Mouse (Mus musculus) liver, adult 2 months (tissue): ENCODE data around the gene Ddr2. TPM values are rescaled to one million over a fixed set of nuclear protein-coding genes. Genes with fewer than 3 reads are reported as not detected.
"Not testable (repeated sequence)": the region's sequence is repeated elsewhere in the genome, so short reads cannot be mapped to it uniquely, and the experiment has no call there.

ENCODE experiments used
- DNase-seq: peaks from one replicate; pipeline ENCODE4 v3.0.0-alpha.2; 2011; ENCODE audit warnings: low read depth, low spot score; ENCODE audit errors: extremely low read depth
- H3K27ac ChIP-seq: fragments of 200-500 bp; replicated peaks from 2 replicates; pipeline ENCODE4 v1.5.1; 2012; ENCODE audit warnings: low read depth, mild to moderate bottlenecking, control low read depth, inconsistent platforms, low read length; ENCODE audit not compliant: insufficient read depth
- H3K27me3 ChIP-seq: fragments of 200-500 bp; 2 replicates; pipeline ENCODE4 v1.6.1; 2012; ENCODE audit warnings: mild to moderate bottlenecking, moderate library complexity, low read length, inconsistent platforms; ENCODE audit not compliant: control insufficient read depth, insufficient read depth
- H3K36me3 ChIP-seq: fragments of 200-500 bp; 2 replicates; pipeline ENCODE4 v1.6.1; 2012; ENCODE audit warnings: low read length, inconsistent platforms; ENCODE audit not compliant: control insufficient read depth, insufficient read depth
- H3K4me1 ChIP-seq: fragments of 200-500 bp; 2 replicates; pipeline ENCODE4 v1.6.1; 2011; ENCODE audit warnings: low read length; ENCODE audit not compliant: control insufficient read depth, insufficient read depth
- H3K4me3 ChIP-seq: fragments of 200-500 bp; 2 replicates; pipeline ENCODE4 v1.5.1; 2011; ENCODE audit warnings: low read depth, mild to moderate bottlenecking, control low read depth, low read length, moderate library complexity; ENCODE audit not compliant: insufficient read depth
- H3K79me2 ChIP-seq: fragments of 200-500 bp; 2 replicates; pipeline ENCODE4 v1.6.1; 2012; ENCODE audit warnings: inconsistent platforms, mild to moderate bottlenecking, low read length, moderate library complexity; ENCODE audit not compliant: control insufficient read depth, insufficient read depth
- H3K9ac ChIP-seq: fragments of 200-500 bp; 2 replicates; pipeline ENCODE4 v1.6.1; 2012; ENCODE audit warnings: low read depth, mild to moderate bottlenecking, control low read depth, inconsistent platforms, low read length
- CTCF ChIP-seq: fragments of 200-500 bp; IDR thresholded peaks from 2 replicates; pipeline ENCODE4 v1.5.1; 2011; ENCODE audit warnings: low read depth, low read length, control low read depth
- POLR2A ChIP-seq: fragments of 200-500 bp; IDR thresholded peaks from 2 replicates; pipeline ENCODE4 v1.6.1; 2011; ENCODE audit warnings: low read length, control low read depth; ENCODE audit not compliant: insufficient read depth; ENCODE audit errors: extremely low read depth
- WGBS: fragments of 180-500 bp; shearing (Covaris S2); methylation state at CpG from one replicate; pipeline ENCODE4 v1.1.7; 2018; 5-methylcytosine and 5-hydroxymethylcytosine counted together
- polyA plus RNA-seq: library from polyadenylated mRNA; depleted of rRNA; stranded (reverse); fragments of >200 nt; gene quantifications from 2 replicates; pipeline ENCODE4 v1.2.3, GENCODE M21; 2012
- total RNA-seq: library from RNA; depleted of rRNA; stranded (reverse); fragments of >200 nt; gene quantifications from 2 replicates; pipeline ENCODE4 v1.2.3, GENCODE M21; 2014

The Ddr2 gene
- total and polyA plus RNA-seq, 2 experiments = 1.4 to 3.0 TPM

DNA sequence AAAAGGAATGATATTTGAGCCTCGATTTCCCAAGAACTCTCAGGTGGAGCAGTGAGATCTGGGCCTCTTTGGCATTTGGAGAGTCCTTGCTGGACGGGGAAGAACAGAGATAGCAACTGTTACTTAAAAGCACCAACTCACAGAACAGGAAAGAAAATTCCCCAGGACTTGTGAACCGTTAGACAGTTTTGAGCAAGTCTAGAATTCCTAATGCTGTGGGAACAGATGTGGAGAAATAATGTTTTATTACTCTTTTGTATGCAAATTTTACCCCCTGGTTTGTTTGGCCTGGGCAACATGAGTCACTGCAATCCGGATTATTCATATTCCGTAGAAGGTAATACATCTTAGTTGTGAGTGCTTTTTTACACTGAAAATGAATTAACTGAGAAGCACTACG, 3.1 kb upstream of the Ddr2 start:
- 88% methylated on average over 6 of the region's 6 CpGs for WGBS
- TF ChIP-seq CTCF (no peak), POLR2A (no peak)

DNA sequence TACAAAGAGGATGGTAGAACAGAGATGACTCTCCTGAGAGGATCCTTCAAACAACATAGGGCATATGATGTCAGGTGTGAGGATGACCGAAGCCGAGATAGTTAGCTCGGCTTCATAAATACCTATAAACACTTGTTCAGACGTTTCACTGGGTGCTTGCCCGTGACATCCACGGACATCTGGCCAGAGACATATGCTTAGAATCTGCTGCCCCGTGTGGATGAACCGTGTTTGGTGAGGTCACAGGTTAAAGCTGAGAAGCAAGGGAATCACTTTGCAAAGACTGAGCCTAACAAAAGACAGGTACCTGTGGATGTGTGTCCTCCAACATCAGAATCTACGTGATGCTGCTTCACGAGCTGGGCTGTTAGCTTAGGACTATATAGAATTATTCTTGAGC, 1.7 kb upstream of the Ddr2 start:
- Histone ChIP-seq H3K27me3 (no peaks in the 10 kb centered on the region), H3K79me2 (no peaks in the 10 kb centered on the region), H3K36me3 (no peaks in the 10 kb centered on the region), H3K9ac (no peak overlapping the region), H3K27ac (no peak overlapping the region), H3K4me3 (no peak overlapping the region), H3K4me1 (no peaks in the 10 kb centered on the region)
- DNase-seq = no peak
- WGBS = 88% methylated on average over 10 of the region's 10 CpGs
- TF ChIP-seq CTCF (no peak), POLR2A (no peak)

More for the DNA sequence above, 3.1 kb upstream of the Ddr2 start:
- no peaks in the 10 kb centered on the region for H3K79me2 ChIP-seq
- H3K4me3 ChIP-seq = no peak overlapping the region
- DNase-seq = no peak
- H3K27ac ChIP-seq = no peak overlapping the region
- H3K9ac ChIP-seq = no peak overlapping the region
- no peaks in the 10 kb centered on the region for H3K36me3 ChIP-seq
- no peaks in the 10 kb centered on the region for H3K27me3 ChIP-seq
- H3K4me1 ChIP-seq = no peaks in the 10 kb centered on the region

DNA sequence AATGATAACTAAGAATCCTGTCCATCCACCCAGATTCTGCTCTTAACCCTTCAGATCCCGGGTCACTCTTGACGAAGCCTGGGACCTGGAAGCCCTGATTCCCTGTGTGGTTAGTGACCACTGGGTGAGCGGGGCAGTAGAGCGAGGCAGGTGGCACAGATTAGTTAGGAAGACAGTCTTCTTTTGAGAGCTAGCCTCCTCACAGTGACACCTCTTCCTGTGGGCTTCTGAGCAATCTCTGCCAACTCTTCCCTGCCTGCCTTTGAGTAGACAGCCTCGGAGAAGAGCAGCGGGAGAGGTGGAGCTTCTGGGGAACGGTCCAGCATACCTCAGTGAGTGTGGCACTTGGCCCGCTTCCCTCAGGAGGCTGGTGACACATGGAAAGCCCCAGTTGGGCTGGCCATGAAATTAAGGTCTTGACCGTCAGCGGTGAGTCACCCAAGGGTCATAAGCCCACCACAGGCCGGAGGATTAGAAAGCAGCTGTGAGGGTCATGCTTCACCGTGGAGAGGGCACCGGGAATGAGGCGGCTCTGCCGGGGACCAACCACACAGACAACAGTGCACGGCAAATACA, 1.2 kb upstream of the Ddr2 start:
- no peak overlapping the region for H3K4me3 ChIP-seq
- WGBS = 88% methylated on average over 16 of the region's 16 CpGs
- no peak overlapping the region for H3K27ac ChIP-seq
- no peak overlapping the region for H3K9ac ChIP-seq
- TF ChIP-seq POLR2A (no peak), CTCF (no peak)
- no peaks in the 10 kb centered on the region for H3K79me2 ChIP-seq
- H3K36me3 ChIP-seq = no peaks in the 10 kb centered on the region
- H3K27me3 ChIP-seq = no peaks in the 10 kb centered on the region
- H3K4me1 ChIP-seq = no peaks in the 10 kb centered on the region
- no peak for DNase-seq

GRCm38 (mm10) chr1:170109776-170110515, 616 bp downstream of the Ddr2 start:
- no peaks in the 10 kb centered on the region for H3K79me2 ChIP-seq
- peak; percentile 1 for DNase-seq
- no peak overlapping the region; the same call in 1 of the 2 replicates for H3K9ac ChIP-seq
- H3K4me3 ChIP-seq = peak overlapping the region; percentile 20; the same call in 1 of the 2 replicates
- 82% methylated on average over 19 of the region's 19 CpGs for WGBS
- TF ChIP-seq POLR2A = no peak
- TF ChIP-seq CTCF = no peak
- no peaks in the 10 kb centered on the region for H3K4me1 ChIP-seq
- peak overlapping the region; percentile 30 for H3K27ac ChIP-seq
- H3K27me3 ChIP-seq = no peaks in the 10 kb centered on the region
- no peaks in the 10 kb centered on the region for H3K36me3 ChIP-seq

GRCm38 (mm10) chr1:170102814-170103213, 7.7 kb downstream of the Ddr2 start:
- not testable (repeated sequence) for H3K4me1 ChIP-seq, H3K4me3 ChIP-seq, H3K9ac ChIP-seq, H3K27me3 ChIP-seq, H3K79me2 ChIP-seq, H3K27ac ChIP-seq, H3K36me3 ChIP-seq, DNase-seq
- 79% methylated on average over 6 of the region's 6 CpGs for WGBS

- 88% methylated on average over 7 of the region's 7 CpGs for WGBS
- no peaks in the 10 kb centered on the region for H3K27me3 ChIP-seq
- no peaks in the 10 kb centered on the region for H3K36me3 ChIP-seq
- no peak overlapping the region for H3K27ac ChIP-seq
- H3K4me1 ChIP-seq = no peaks in the 10 kb centered on the region
- no peak overlapping the region for H3K4me3 ChIP-seq
- no peak for TF ChIP-seq CTCF
- TF ChIP-seq POLR2A = no peak
- DNase-seq = no peak
- no peaks in the 10 kb centered on the region for H3K79me2 ChIP-seq
- no peak overlapping the region for H3K9ac ChIP-seq
These were observed 23.9 kb downstream of the Ddr2 start for GRCm38 (mm10) chr1:170086631-170087030.
